8 mouse cellular contexts compared by ENCODE assay signal in genomic region chrX:36911343-36911742, GRCm38 (mm10). TPM values are rescaled to one million over a fixed set of nuclear protein-coding genes. Genes with fewer than 3 reads are reported as not detected.
DNase-seq lines count a peak whose midpoint lies in the region; ATAC-seq and TF ChIP-seq lines count a peak whose summit lies in the region.
"Had no signal": no experiment of that assay in that cellular context is flagged by ENCODE, and none has a peak within 500 bp of the region (broad histone marks: within the 10 kb centered on the region; RNA-seq: fewer than 3 reads in every experiment).

No protein-coding gene starts in this region.

- H3K4me3 ChIP-seq in liver, adult 2 months (ENCODE audit: insufficient read depth, low read depth, low read length): no peak overlapping the region
- H3K4me3 ChIP-seq in liver, embryonic 12.5 days: no peak overlapping the region
- H3K4me3 ChIP-seq in cerebellum, adult 2 months (replicated peaks; ENCODE audit: insufficient read depth, low read depth, low read length): no peak overlapping the region
- no peak overlapping the region for H3K4me3 ChIP-seq in liver, embryonic 14.5 days (ENCODE audit: insufficient read depth in 1 of 2, low read depth in 2 of 2, low read length in 2 of 2)
- H3K4me3 ChIP-seq: liver, embryonic 15.5 days had no signal

- no peaks in the 10 kb centered on the region for H3K27me3 ChIP-seq in liver, adult 2 months (ENCODE audit: control insufficient read depth, insufficient read depth, low read length)
- no peaks in the 10 kb centered on the region for H3K27me3 ChIP-seq in liver, embryonic 12.5 days (replicated peaks)
- no peaks in the 10 kb centered on the region for H3K27me3 ChIP-seq in cerebellum, adult 2 months (ENCODE audit: control insufficient read depth, insufficient read depth, low read length)
- H3K27me3 ChIP-seq in liver, embryonic 14.5 days (ENCODE audit: control insufficient read depth, insufficient read depth, low read length): no peaks in the 10 kb centered on the region
- H3K27me3 ChIP-seq: liver, embryonic 15.5 days had no signal

- H3K9ac ChIP-seq in liver, adult 2 months (ENCODE audit: low read depth, low read length): no peak overlapping the region
- no peak overlapping the region for H3K9ac ChIP-seq in liver, embryonic 12.5 days
- no peak overlapping the region for H3K9ac ChIP-seq in liver, embryonic 14.5 days (replicated peaks)
- H3K9ac ChIP-seq: liver, embryonic 15.5 days had no signal

- H3K9me3 ChIP-seq in liver, embryonic 12.5 days (replicated peaks): no peaks in the 10 kb centered on the region
- no peaks in the 10 kb centered on the region for H3K9me3 ChIP-seq in liver, embryonic 14.5 days (ENCODE audit: control insufficient read depth, low read length)
- H3K9me3 ChIP-seq: liver, embryonic 15.5 days had no signal

- peak; percentile 50 for DNase-seq in liver, adult 2 months (ENCODE audit: extremely low read depth, low read depth, low spot score)
- DNase-seq in R1 (ENCODE audit: low read depth, low spot score): peak; percentile 67
- DNase-seq in cerebellum, adult 2 months: peak; percentile 38 to 50
- DNase-seq in heart, postnatal 10 days: peak; percentile 41 to 68
- peak in 1 of 3 experiments; percentile 9 for DNase-seq in liver, embryonic 14.5 days (ENCODE audit: low read depth in 3 of 3, low spot score in 3 of 3)
- peak; percentile 14 for DNase-seq in spleen, adult 12 weeks (ENCODE audit: low spot score)

- 41% methylated on average over 12 of the region's 12 CpGs for WGBS in liver, adult 2 months
- whole genome bisulfite sequencing in liver, embryonic 12.5 days (ENCODE audit: insufficient replicate concordance): 38% methylated on average over 12 of the region's 12 CpGs
- 44% methylated on average over 12 of the region's 12 CpGs for WGBS in cerebellum, adult 2 months
- WGBS in liver, embryonic 14.5 days (ENCODE audit: insufficient replicate concordance): 36% methylated on average over 12 of the region's 12 CpGs

- ATAC-seq in liver, embryonic 12.5 days: no peak
- ATAC-seq in liver, embryonic 14.5 days (ENCODE audit: insufficient read depth): no peak

- no peaks in the 10 kb centered on the region for H3K36me3 ChIP-seq in liver, adult 2 months (ENCODE audit: control insufficient read depth, insufficient read depth, low read length)
- no peaks in the 10 kb centered on the region for H3K36me3 ChIP-seq in liver, embryonic 12.5 days
- H3K36me3 ChIP-seq in liver, embryonic 14.5 days (replicated peaks; ENCODE audit: control insufficient read depth, insufficient read depth, low read depth): no peaks in the 10 kb centered on the region
- H3K36me3 ChIP-seq: liver, embryonic 15.5 days had no signal

- peaks cover 2% of the 10 kb centered on the region; the same call in 1 of the 2 replicates for H3K4me1 ChIP-seq in liver, adult 2 months (ENCODE audit: control insufficient read depth, insufficient read depth, low read length)
- H3K4me1 ChIP-seq in liver, embryonic 12.5 days: no peaks in the 10 kb centered on the region
- no peaks in the 10 kb centered on the region for H3K4me1 ChIP-seq in cerebellum, adult 2 months (ENCODE audit: control insufficient read depth, insufficient read depth, low read length)
- H3K4me1 ChIP-seq in liver, embryonic 14.5 days (replicated peaks; ENCODE audit: control insufficient read depth in 2 of 2, insufficient read depth in 2 of 2, low read length in 1 of 2): no peaks in the 10 kb centered on the region
- H3K4me1 ChIP-seq: liver, embryonic 15.5 days had no signal

- TF ChIP-seq CTCF in liver, adult 2 months (IDR thresholded peaks at IDR 0.05; ENCODE audit: low read depth, low read length): 0 out of 2 replicates have a peak, but pooled peaks have one; percentile 7
- peak; percentile 42; the same call in 1 of the 2 replicates for TF ChIP-seq CTCF in cerebellum, adult 2 months (IDR thresholded peaks at IDR 0.05; ENCODE audit: borderline replicate concordance, insufficient read depth, low read depth, low read length)
- TF ChIP-seq CTCF in liver, embryonic 14.5 days (IDR thresholded peaks at IDR 0.05; ENCODE audit: low read depth): peak; percentile 67

- no peak overlapping the region for H3K27ac ChIP-seq in liver, adult 2 months (replicated peaks; ENCODE audit: insufficient read depth, low read depth, low read length)
- no peak overlapping the region for H3K27ac ChIP-seq in liver, embryonic 12.5 days
- H3K27ac ChIP-seq in cerebellum, adult 2 months (ENCODE audit: insufficient read depth, low read length): no peak overlapping the region
- H3K27ac ChIP-seq in liver, embryonic 14.5 days: no peak overlapping the region
- H3K27ac ChIP-seq: liver, embryonic 15.5 days had no signal

- TF ChIP-seq EP300 in liver, embryonic 14.5 days (IDR thresholded peaks at IDR 0.05; ENCODE audit: low read depth): no peak

- H3K79me2 ChIP-seq in liver, adult 2 months (ENCODE audit: control insufficient read depth, insufficient read depth, low read length): no peaks in the 10 kb centered on the region

- intact Hi-C loops in heart, postnatal 10 days (cut with DNase I): loop anchor here (5.0 kb wide), 1 partner anchor 111 kb away; no protein-coding TSS in a partner anchor

- no peak for TF ChIP-seq POLR2A in liver, adult 2 months (IDR thresholded peaks at IDR 0.05; ENCODE audit: extremely low read depth, insufficient read depth, low read length)
- no peak for TF ChIP-seq POLR2A in cerebellum, adult 2 months (IDR thresholded peaks at IDR 0.05; ENCODE audit: borderline replicate concordance, insufficient read depth, low read length)

- no peak overlapping the region for H3K4me2 ChIP-seq in liver, embryonic 12.5 days
- no peak overlapping the region for H3K4me2 ChIP-seq in liver, embryonic 14.5 days (ENCODE audit: low read depth)
- H3K4me2 ChIP-seq: liver, embryonic 15.5 days had no signal

RNA-seq across cellular contexts. Expression of gene Nkrf, which starts 8.6 kb away (rescaled TPM):
- 1.5 and 1.6 TPM in 2 replicates for total RNA-seq in liver, adult 2 months (2014; rRNA removed)
- 0.39 TPM in 2 replicates for polyA plus RNA-seq in liver, adult 2 months (2012; rRNA removed)
- polyA plus RNA-seq in liver, embryonic 12.5 days (2016; fragmentation: Nextera tagmentation; extraction: Ambion mirVana): 1.2 TPM in 2 replicates
- 21.4 and 24.3 TPM in 2 replicates for polyA plus RNA-seq in cerebellum, adult 2 months (2012; rRNA removed)
- total RNA-seq in heart, postnatal 10 days (2021): 1 to 10 TPM; 3.2 to 3.9 TPM
- polyA plus RNA-seq in liver, embryonic 14.5 days (2012; rRNA removed): 1.3 and 2.7 TPM in 2 replicates
- polyA plus RNA-seq in liver, embryonic 14.5 days (2014; fragmentation: Nextera tagmentation; extraction: Ambion mirVana): 1.2 and 1.3 TPM in 2 replicates

RNA-seq across cellular contexts. Expression of gene C330007P06Rik, which starts 37.4 kb away (rescaled TPM):
- total RNA-seq in liver, adult 2 months (2014; rRNA removed): 26.2 and 30.5 TPM in 2 replicates
- 9.4 and 12.1 TPM in 2 replicates for polyA plus RNA-seq in liver, adult 2 months (2012; rRNA removed)
- 18.5 and 22.2 TPM in 2 replicates for polyA plus RNA-seq in liver, embryonic 12.5 days (2016; fragmentation: Nextera tagmentation; extraction: Ambion mirVana)
- polyA plus RNA-seq in cerebellum, adult 2 months (2012; rRNA removed): 28.8 and 30.2 TPM in 2 replicates
- 10 to 100 TPM; 19.2 to 22.3 TPM for total RNA-seq in heart, postnatal 10 days (2021)
- 5.2 and 6.2 TPM in 2 replicates for polyA plus RNA-seq in liver, embryonic 14.5 days (2012; rRNA removed)
- 14.6 and 17.8 TPM in 2 replicates for polyA plus RNA-seq in liver, embryonic 14.5 days (2014; fragmentation: Nextera tagmentation; extraction: Ambion mirVana)

RNA-seq across cellular contexts. Expression of gene Ube2a, which starts 37.6 kb away (rescaled TPM):
- total RNA-seq in liver, adult 2 months (2014; rRNA removed): 12.2 and 17.5 TPM in 2 replicates
- 21.9 and 25.9 TPM in 2 replicates for polyA plus RNA-seq in liver, adult 2 months (2012; rRNA removed)
- polyA plus RNA-seq in liver, embryonic 12.5 days (2016; fragmentation: Nextera tagmentation; extraction: Ambion mirVana): 88.0 and 89.9 TPM in 2 replicates
- 39.8 and 41.1 TPM in 2 replicates for polyA plus RNA-seq in cerebellum, adult 2 months (2012; rRNA removed)
- total RNA-seq in heart, postnatal 10 days (2021): 10 to 100 TPM; 74.7 to 76.4 TPM
- polyA plus RNA-seq in liver, embryonic 14.5 days (2012; rRNA removed): 19.4 and 21.4 TPM in 2 replicates
- 72.8 and 80.2 TPM in 2 replicates for polyA plus RNA-seq in liver, embryonic 14.5 days (2014; fragmentation: Nextera tagmentation; extraction: Ambion mirVana)

Comparison
In these comparisons a context has a peak if more than half of its experiments do, and no peak if none do; other contexts are left out.
1. CTCF ChIP-seq: peak in every context shown above with its lines; median percentile 67 in liver, embryonic 14.5 days; 42 in cerebellum, adult 2 months; 7 in liver, adult 2 months.